Mouse (Mus musculus) layer of hippocampus, adult 8-10 months (tissue): ENCODE data around the gene Cpm. TPM values are rescaled to one million over a fixed set of nuclear protein-coding genes. Genes with fewer than 3 reads are reported as not detected.
"Not testable (repeated sequence)": the region's sequence is repeated elsewhere in the genome, so short reads cannot be mapped to it uniquely, and the experiment has no call there.

ENCODE experiments used
- DNase-seq, 2 experiments: peaks; one replicate each; pipeline ENCODE4 v3.0.0; 2022; ENCODE audit warnings: low spot score in 2 of 2
- total RNA-seq, 4 experiments: library from RNA; stranded (reverse); gene quantifications; 2 replicates each; pipeline ENCODE4 v1.2.4; 2022

Gene Cpm
- total RNA-seq, 4 experiments from 2014 or later = 9.1 to 11.4 (median 9.7) TPM

DNA sequence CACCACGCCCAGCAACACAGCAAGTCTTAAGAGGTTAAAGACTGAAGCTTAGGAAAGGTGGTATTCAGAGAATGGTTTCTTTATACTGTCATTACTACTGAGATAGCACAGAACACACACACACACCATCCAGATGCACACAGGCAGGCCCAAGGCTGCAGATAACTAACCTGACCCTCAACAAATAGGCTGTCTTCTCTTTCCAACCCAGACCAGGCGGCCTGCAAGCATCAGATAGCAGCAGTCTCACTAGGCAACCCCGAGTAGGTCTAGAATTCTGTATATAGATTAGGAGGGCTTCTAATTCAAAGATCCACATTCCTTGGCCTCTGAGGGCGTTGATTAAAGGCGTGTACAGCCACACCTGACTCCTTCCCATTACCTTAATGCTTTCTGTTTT lies 102.9 kb downstream of the Cpm start:
- DNase-seq = no peak

- no peak for DNase-seq
Measured at GRCm38 (mm10) chr10:117732962-117733592, 103.8 kb downstream of the Cpm start.

DNA sequence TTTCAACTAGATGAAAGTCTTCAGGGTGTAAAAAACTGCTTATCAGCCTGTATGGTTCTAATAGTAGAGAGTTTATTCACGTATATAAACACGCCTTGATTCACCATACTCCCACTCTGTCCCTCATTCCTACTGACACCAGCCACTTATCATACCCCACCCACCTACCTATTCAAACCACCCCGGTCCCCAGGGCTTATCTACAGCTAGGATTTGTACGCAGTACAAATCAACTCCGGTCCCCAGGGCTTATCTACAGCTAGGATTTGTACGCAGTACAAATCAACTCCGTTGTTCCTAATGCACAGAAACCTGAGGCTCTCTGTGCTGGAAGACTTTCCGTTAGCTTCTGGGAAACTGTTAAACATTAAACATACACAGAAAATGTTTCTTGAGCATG lies 104.3 kb downstream of the Cpm start:
- DNase-seq = not testable (repeated sequence)

- not testable (repeated sequence) for DNase-seq
Measured at GRCm38 (mm10) chr10:117734104-117734852, 105.0 kb downstream of the Cpm start.

DNA sequence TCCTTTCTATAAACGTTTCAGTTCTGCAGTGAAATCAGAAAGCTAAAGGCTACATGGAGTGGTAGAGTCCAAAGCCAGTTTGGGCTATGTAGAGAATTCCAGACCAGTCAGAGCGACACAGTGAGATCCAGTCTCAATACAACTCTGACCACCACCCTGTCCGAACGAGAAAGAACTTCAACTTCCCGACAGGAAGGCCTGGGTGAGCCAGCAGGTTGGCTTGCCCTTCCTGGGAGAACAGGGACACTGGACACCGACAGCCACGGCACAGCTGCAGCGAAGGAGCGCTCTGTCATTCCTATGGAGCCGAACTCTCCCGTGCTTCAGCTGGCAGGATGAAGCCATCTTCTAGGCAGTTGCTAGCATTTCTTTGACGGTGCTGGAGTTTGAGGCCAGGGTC lies 106.1 kb downstream of the Cpm start:
- not testable (repeated sequence) for DNase-seq

- DNase-seq = no peak
Measured at GRCm38 (mm10) chr10:117736573-117736972, 107.3 kb downstream of the Cpm start.

Other genes starting within 250 kb of the Cpm start
- 100 to 1,000 TPM; 104 to 124 (median 117) TPM for gene Cpsf6, start 249.5 kb upstream of the Cpm start, total RNA-seq
- gene Mdm2, start 81.3 kb downstream of the Cpm start, total RNA-seq = 10 to 100 TPM; 54.5 to 67.0 (median 58.7) TPM
- gene Slc35e3, start 116.9 kb downstream of the Cpm start, total RNA-seq = 10 to 100 TPM; 29.7 to 33.1 (median 31.9) TPM
- 10 to 100 TPM; 16.8 to 20.6 (median 18.3) TPM for gene Nup107, start 163.2 kb downstream of the Cpm start, total RNA-seq
- gene Rap1b, start 216.5 kb downstream of the Cpm start, total RNA-seq = 10 to 100 TPM; 56.6 to 59.8 (median 59.1) TPM